Mouse (Mus musculus): ENCODE measurements around the gene Rhag.

Gene Rhag

DNA sequence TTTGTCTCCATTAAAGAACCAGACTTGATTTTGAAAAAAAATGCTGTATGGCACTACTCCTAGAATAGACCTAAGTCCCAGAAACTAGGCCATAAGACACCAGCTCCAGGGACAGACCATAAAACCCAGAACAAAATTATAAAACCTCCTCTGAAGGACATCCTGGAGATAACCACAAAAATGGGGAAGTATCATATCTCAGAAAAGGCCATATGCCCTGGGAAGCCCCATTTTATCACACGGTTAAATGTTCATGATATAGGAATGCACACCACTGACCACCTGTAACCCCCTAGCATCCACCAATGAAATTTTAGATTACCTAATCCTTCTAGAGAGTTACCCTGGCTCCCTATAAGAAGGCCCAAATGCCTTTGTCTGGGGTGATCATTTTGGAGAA, 64.6 kb downstream of the Rhag start:
- no peak for DNase-seq

DNA sequence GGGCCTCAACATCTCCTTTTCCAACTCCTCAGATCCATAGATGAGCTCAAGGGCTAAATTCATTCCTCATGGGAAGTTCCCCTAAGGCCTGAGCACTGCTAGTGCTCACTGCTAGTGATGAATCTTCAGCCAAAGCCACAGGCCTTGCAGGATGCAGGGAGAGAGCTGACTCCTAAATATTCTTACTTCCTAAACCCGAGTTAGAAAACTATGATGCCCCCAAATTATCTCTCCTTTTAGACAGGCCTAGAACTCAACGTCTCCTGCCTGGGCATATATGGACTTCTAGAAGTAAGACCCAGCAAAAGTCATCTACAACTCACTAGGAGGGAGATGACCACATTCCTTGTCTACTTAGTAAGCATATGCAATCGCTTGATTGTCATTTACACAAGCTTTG, 66.8 kb downstream of the Rhag start:
- DNase-seq, result no peak

GRCm38 (mm10) chr17:40879528-40879923, 68.6 kb downstream of the Rhag start:
- no peak for DNase-seq

- no peak for DNase-seq
Observed at GRCm38 (mm10) chr17:40879924-40880691, 69.2 kb downstream of the Rhag start, which contains the start of gene 9130008F23Rik. 9130008F23Rik (minus strand) TSS chr17:40880559.

DNA sequence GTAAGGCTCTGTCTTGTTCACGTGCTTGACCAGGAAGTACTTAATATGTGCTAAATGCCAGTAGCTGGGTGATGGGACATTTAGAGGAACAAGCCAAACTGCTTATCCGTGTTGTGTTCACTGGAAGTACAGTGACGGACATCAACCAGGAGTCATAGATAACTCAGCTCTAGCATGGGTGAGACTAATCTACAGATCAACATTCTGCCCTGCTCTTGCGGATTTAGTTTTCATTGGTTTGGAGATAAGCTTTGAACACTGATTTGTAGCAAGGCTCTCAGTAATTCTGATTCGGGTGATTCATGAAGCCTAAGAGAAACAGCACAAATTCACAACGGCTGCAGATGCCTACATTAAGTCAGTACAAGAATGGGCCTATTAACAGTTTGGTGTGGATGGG, 71.2 kb downstream of the Rhag start:
- no peak for DNase-seq

GRCm38 (mm10) chr17:40885155-40885554, 74.2 kb downstream of the Rhag start:
- DNase-seq, result no peak

GRCm38 (mm10) chr17:40887849-40888536, 77.1 kb downstream of the Rhag start:
- no peak for DNase-seq
